Mouse (Mus musculus) 3134 (cell line): ENCODE measurements at regions not wholly inside any gene's neighbourhood (a gene's known extent, or its start where the extent isn't known, plus 50 kb on each side); places are given as distances from the start of the nearest gene placed in this dataset.

Experiments
- DNase-seq: peaks from one replicate; pipeline ENCODE4 v3.0.0-alpha.2; 2011; ENCODE audit warnings: low spot score; ENCODE audit not compliant: insufficient read length; ENCODE audit errors: extremely low read depth

- no peak for DNase-seq
These were observed 234.0 kb downstream of the Emp1 start for GRCm38 (mm10) chr6:135596358-135596757.

- no peak for DNase-seq
These were observed 248.3 kb downstream of the Emp1 start for GRCm38 (mm10) chr6:135610504-135611096.

GRCm38 (mm10) chr6:135627928-135628327 is 265.6 kb downstream of the Emp1 start:
- DNase-seq: no peak

GRCm38 (mm10) chr6:135629236-135629635 is 266.9 kb downstream of the Emp1 start:
- DNase-seq: no peak

GRCm38 (mm10) chr6:135632671-135633070 is 270.3 kb downstream of the Emp1 start:
- DNase-seq: no peak

GRCm38 (mm10) chr6:135636648-135637047 is 274.3 kb downstream of the Emp1 start:
- DNase-seq: no peak

GRCm38 (mm10) chr6:135642711-135643110 is 280.4 kb downstream of the Emp1 start:
- no peak for DNase-seq

- no peak for DNase-seq
These were observed 283.8 kb downstream of the Emp1 start for GRCm38 (mm10) chr6:135646177-135646576.

GRCm38 (mm10) chr6:135653002-135653401 is 290.7 kb downstream of the Emp1 start:
- DNase-seq: no peak

GRCm38 (mm10) chr6:135662386-135662785 is 300.0 kb downstream of the Emp1 start:
- DNase-seq: no peak

GRCm38 (mm10) chr6:135662801-135663537 is 300.6 kb downstream of the Emp1 start:
- DNase-seq: no peak
